Mouse (Mus musculus) C2C12 (cell line): ENCODE results near the gene Map6. TPM values are rescaled to one million over a fixed set of nuclear protein-coding genes. Genes with fewer than 3 reads are reported as not detected.
A peak's percentile ranks its signal among the peaks of the same experiment; 100 is the strongest.

Experiments
- H3K27me3 ChIP-seq: one replicate; pipeline ENCODE4 v1.6.1; 2011; ENCODE audit not compliant: control insufficient read depth, insufficient read depth, insufficient read length
- H3K36me3 ChIP-seq: one replicate; pipeline ENCODE4 v1.6.1; 2011; ENCODE audit not compliant: control insufficient read depth, insufficient read depth
- H3K4me3 ChIP-seq: one replicate; pipeline ENCODE4 v1.5.1; 2011; ENCODE audit warnings: mild to moderate bottlenecking, control low read depth; ENCODE audit not compliant: poor library complexity, insufficient read depth, severe bottlenecking
- H3K79me2 ChIP-seq: one replicate; pipeline ENCODE4 v1.6.1; 2011; ENCODE audit not compliant: control insufficient read depth, insufficient read depth
- H3K79me3 ChIP-seq: one replicate; pipeline ENCODE4 v1.6.1; 2011; ENCODE audit warnings: low read depth, control low read depth
- H3ac ChIP-seq: one replicate; pipeline ENCODE3; 2011; ENCODE audit warnings: low read depth; ENCODE audit not compliant: control insufficient read depth, insufficient read length
- CEBPB ChIP-seq: IDR thresholded peaks from one replicate; pipeline ENCODE4 v1.6.1; 2011; ENCODE audit warnings: low read depth, mild to moderate bottlenecking, control low read depth, moderate library complexity
- CTCF ChIP-seq: IDR thresholded peaks from one replicate; pipeline ENCODE4 v1.5.1; 2011; ENCODE audit not compliant: control insufficient read depth, insufficient read depth, insufficient read length
- FOSL1 ChIP-seq: IDR thresholded peaks from one replicate; pipeline ENCODE4 v1.8.0; 2011; ENCODE audit warnings: mild to moderate bottlenecking, low read length; ENCODE audit not compliant: poor library complexity, insufficient read depth, severe bottlenecking
- MAX ChIP-seq: IDR thresholded peaks from one replicate; pipeline ENCODE4 v1.6.1; 2011; ENCODE audit warnings: mild to moderate bottlenecking, control low read depth
- MYOD1 ChIP-seq: IDR thresholded peaks from one replicate; pipeline ENCODE4 v1.6.1; 2011; ENCODE audit warnings: low read depth; ENCODE audit not compliant: control insufficient read depth, insufficient read length
- MYOG ChIP-seq: IDR thresholded peaks from one replicate; pipeline ENCODE4 v1.6.1; 2011; ENCODE audit not compliant: control insufficient read depth, insufficient read length; ENCODE audit errors: extremely low read depth
- USF1 ChIP-seq: IDR thresholded peaks from one replicate; pipeline ENCODE4 v1.6.1; 2011; ENCODE audit warnings: low read depth, mild to moderate bottlenecking, control low read depth, moderate library complexity
- polyA plus RNA-seq: library from polyadenylated mRNA; unstranded; fragments of >200 nt; fragmentation: generic; extraction: Trizol; gene quantifications from one replicate; pipeline ENCODE4 v1.2.1, GENCODE M21; 2012; ENCODE audit warnings: missing spikeins

Gene Map6
- polyA plus RNA-seq, 1 experiment: 39.2 TPM

GRCm38 (mm10) chr7:99306640-99307039 is 39.4 kb downstream of the Map6 start:
- Histone ChIP-seq H3K79me3 (peaks cover 6% of the 10 kb centered on the region), H3K79me2 (no peaks in the 10 kb centered on the region), H3K4me3 (no peak overlapping the region), H3ac (no peak overlapping the region), H3K36me3 (no peaks in the 10 kb centered on the region), H3K27me3 (no peaks in the 10 kb centered on the region)
- TF ChIP-seq FOSL1 (no peak), CTCF (no peak), MAX (no peak), MYOD1 (peak; percentile 65), USF1 (no peak)

- H3K36me3 ChIP-seq: no peaks in the 10 kb centered on the region
- no peak overlapping the region for H3ac ChIP-seq
- no peak overlapping the region for H3K4me3 ChIP-seq
- no peak for TF ChIP-seq CTCF
- no peak for TF ChIP-seq MAX
- no peaks in the 10 kb centered on the region for H3K27me3 ChIP-seq
- peaks cover 2% of the 10 kb centered on the region for H3K79me3 ChIP-seq
- H3K79me2 ChIP-seq: no peaks in the 10 kb centered on the region
Measured at GRCm38 (mm10) chr7:99311433-99311832, 44.2 kb downstream of the Map6 start.

GRCm38 (mm10) chr7:99312058-99312457 is 44.8 kb downstream of the Map6 start:
- no peaks in the 10 kb centered on the region for H3K79me2 ChIP-seq
- no peak overlapping the region for H3ac ChIP-seq
- TF ChIP-seq MYOG (no peak), MAX (no peak), CTCF (no peak), MYOD1 (no peak), FOSL1 (no peak), USF1 (no peak), CEBPB (no peak)
- H3K36me3 ChIP-seq: no peaks in the 10 kb centered on the region
- peaks cover 2% of the 10 kb centered on the region for H3K79me3 ChIP-seq
- no peaks in the 10 kb centered on the region for H3K27me3 ChIP-seq
- no peak overlapping the region for H3K4me3 ChIP-seq

GRCm38 (mm10) chr7:99312671-99313143 is 45.5 kb downstream of the Map6 start:
- H3K36me3 ChIP-seq: peaks cover 4% of the 10 kb centered on the region
- no peak for TF ChIP-seq MAX
- TF ChIP-seq FOSL1: no peak
- TF ChIP-seq CTCF: no peak
- TF ChIP-seq MYOD1: no peak
- no peak for TF ChIP-seq USF1
- TF ChIP-seq CEBPB: no peak
- no peak for TF ChIP-seq MYOG
- no peaks in the 10 kb centered on the region for H3K79me3 ChIP-seq
- no peaks in the 10 kb centered on the region for H3K27me3 ChIP-seq
- H3ac ChIP-seq: no peak overlapping the region
- no peak overlapping the region for H3K4me3 ChIP-seq
- no peaks in the 10 kb centered on the region for H3K79me2 ChIP-seq

GRCm38 (mm10) chr7:99313253-99313652 is 46.0 kb downstream of the Map6 start:
- H3K79me2 ChIP-seq: no peaks in the 10 kb centered on the region
- H3K27me3 ChIP-seq: no peaks in the 10 kb centered on the region
- no peak overlapping the region for H3ac ChIP-seq
- no peaks in the 10 kb centered on the region for H3K79me3 ChIP-seq
- H3K4me3 ChIP-seq: no peak overlapping the region
- peaks cover 4% of the 10 kb centered on the region for H3K36me3 ChIP-seq
- TF ChIP-seq CEBPB: no peak
- no peak for TF ChIP-seq FOSL1
- TF ChIP-seq USF1: no peak
- no peak for TF ChIP-seq CTCF
- no peak for TF ChIP-seq MYOG
- no peak for TF ChIP-seq MYOD1
- TF ChIP-seq MAX: no peak

DNA sequence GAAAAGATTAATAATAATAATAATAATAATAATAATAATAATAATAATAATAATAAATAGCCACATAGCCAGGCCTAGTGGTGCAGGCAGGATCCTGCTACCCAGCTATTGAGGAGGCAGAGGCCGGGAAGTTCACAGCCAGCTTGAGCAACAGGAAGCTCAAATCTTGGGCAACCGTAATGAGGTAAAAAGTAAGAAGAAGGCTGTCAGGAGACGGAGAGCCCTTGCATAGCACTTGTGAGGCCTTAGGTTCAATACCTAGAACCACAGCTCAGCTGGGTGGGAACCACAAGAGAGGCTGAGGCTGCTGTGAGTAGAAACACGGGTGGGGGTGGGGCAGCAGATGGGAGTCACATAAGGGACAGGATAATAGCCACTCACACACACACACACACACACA is 47.3 kb downstream of the Map6 start:
- H3K79me3 ChIP-seq: no peaks in the 10 kb centered on the region
- H3K27me3 ChIP-seq: no peaks in the 10 kb centered on the region
- no peak for TF ChIP-seq MYOD1
- no peak for TF ChIP-seq FOSL1
- TF ChIP-seq CEBPB: no peak
- TF ChIP-seq MAX: no peak
- no peak for TF ChIP-seq CTCF
- no peak for TF ChIP-seq MYOG
- TF ChIP-seq USF1: no peak
- H3K4me3 ChIP-seq: no peak overlapping the region
- H3K36me3 ChIP-seq: peaks cover 4% of the 10 kb centered on the region
- H3ac ChIP-seq: no peak overlapping the region
- no peaks in the 10 kb centered on the region for H3K79me2 ChIP-seq
